Mouse (Mus musculus) midbrain, embryonic 10.5 days (tissue): Measurements from ENCODE around the gene Clip3. TPM values are rescaled to one million over a fixed set of nuclear protein-coding genes. Genes with fewer than 3 reads are reported as not detected.

Experiments
- DNase-seq: peaks from one replicate; pipeline ENCODE4 v3.0.0-alpha.2; 2017; ENCODE audit warnings: low spot score
- H3K27ac ChIP-seq: fragments of 300-500 bp; sonication (generic); replicated peaks from 2 replicates; pipeline ENCODE4 v1.5.1; 2016; ENCODE audit warnings: mild to moderate bottlenecking
- H3K27me3 ChIP-seq: fragments of 300-500 bp; sonication (generic); 2 replicates; pipeline ENCODE4 v1.6.1; 2016; ENCODE audit warnings: low read depth, mild to moderate bottlenecking; ENCODE audit not compliant: poor library complexity, severe bottlenecking
- H3K36me3 ChIP-seq: fragments of 300-500 bp; sonication (generic); 2 replicates; pipeline ENCODE4 v1.6.1; 2016; ENCODE audit warnings: mild to moderate bottlenecking, moderate library complexity
- H3K4me1 ChIP-seq: fragments of 300-500 bp; sonication (generic); 2 replicates; pipeline ENCODE4 v1.6.1; 2016
- H3K4me3 ChIP-seq: fragments of 300-500 bp; sonication (generic); 2 replicates; pipeline ENCODE4 v1.5.1; 2016; ENCODE audit warnings: mild to moderate bottlenecking, moderate library complexity
- H3K9me3 ChIP-seq: fragments of 300-500 bp; sonication (generic); replicated peaks from 2 replicates; pipeline ENCODE4 v1.6.1; 2016; ENCODE audit warnings: mild to moderate bottlenecking
- WGBS: fragments of 180-500 bp; shearing (Covaris S2); methylation state at CpG from one replicate; pipeline ENCODE4 v1.1.7; 2016; 5-methylcytosine and 5-hydroxymethylcytosine counted together
- polyA plus RNA-seq: library from polyadenylated mRNA; unstranded; fragments of >200 nt; fragmentation: Nextera tagmentation; extraction: Ambion mirVana; gene quantifications from 2 replicates; pipeline ENCODE4 v1.2.1, GENCODE M21; 2016

Clip3 gene
- polyA plus RNA-seq, 1 experiment from 2014 or later = 54.9 TPM

DNA sequence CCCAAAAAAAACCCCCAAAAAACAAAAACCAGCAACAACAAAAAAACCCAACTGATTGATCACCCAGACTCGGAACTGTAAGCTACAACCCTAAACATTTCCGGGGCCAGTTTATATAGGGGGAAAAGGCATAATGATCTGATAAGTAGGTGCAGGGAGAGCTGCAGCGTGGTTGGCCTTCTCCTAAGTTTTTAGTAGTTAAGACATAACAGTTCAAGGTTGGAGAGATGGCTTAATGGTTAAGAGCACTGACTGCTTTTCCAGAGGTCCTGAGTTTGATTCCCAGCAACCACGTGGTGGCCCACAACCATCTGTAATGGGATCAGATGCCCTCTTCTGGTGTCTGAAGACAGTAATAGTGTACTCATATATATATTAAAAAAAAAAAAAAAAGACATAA is 10.0 kb upstream of the Clip3 start:
- peaks cover 22% of the 10 kb centered on the region for H3K4me1 ChIP-seq
- no peaks in the 10 kb centered on the region for H3K9me3 ChIP-seq
- 89% methylated on average over 4 of the region's 4 CpGs for WGBS
- DNase-seq = no peak
- peak overlapping the region; percentile 80; the same call in 1 of the 2 replicates for H3K4me3 ChIP-seq
- no peaks in the 10 kb centered on the region for H3K36me3 ChIP-seq
- H3K27me3 ChIP-seq = no peaks in the 10 kb centered on the region
- H3K27ac ChIP-seq = no peak overlapping the region

DNA sequence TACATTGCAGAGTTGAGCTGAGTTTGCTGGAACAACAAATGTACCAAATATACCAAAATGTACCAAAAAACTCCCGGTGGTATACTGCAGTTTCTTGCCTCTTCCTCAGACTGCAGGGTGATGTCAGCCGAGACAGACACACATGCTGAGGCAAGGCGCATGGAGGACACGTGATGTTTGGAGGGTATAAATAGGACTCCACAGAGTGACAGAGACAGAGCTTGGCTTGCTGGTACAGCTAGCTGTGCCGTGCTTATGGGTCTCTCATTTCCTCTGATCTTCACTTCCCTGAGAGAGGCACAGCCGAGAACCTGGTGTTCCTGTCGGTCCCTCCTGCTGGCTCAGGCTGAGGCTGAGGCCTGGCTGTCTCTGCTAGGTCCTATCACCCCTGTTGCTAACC is 8.8 kb upstream of the Clip3 start:
- no peak overlapping the region for H3K4me3 ChIP-seq
- DNase-seq = no peak
- no peaks in the 10 kb centered on the region for H3K27me3 ChIP-seq
- WGBS = 81% methylated on average over 7 of the region's 7 CpGs
- H3K27ac ChIP-seq = no peak overlapping the region
- H3K4me1 ChIP-seq = peaks cover 26% of the 10 kb centered on the region
- no peaks in the 10 kb centered on the region for H3K36me3 ChIP-seq
- H3K9me3 ChIP-seq = no peaks in the 10 kb centered on the region

- 75% methylated on average over 8 of the region's 8 CpGs for WGBS
- no peak for DNase-seq
- Histone ChIP-seq H3K36me3 (no peaks in the 10 kb centered on the region), H3K4me3 (no peak overlapping the region), H3K27me3 (no peaks in the 10 kb centered on the region; the same call in 1 of the 2 replicates), H3K9me3 (no peaks in the 10 kb centered on the region), H3K27ac (no peak overlapping the region), H3K4me1 (peaks cover 25% of the 10 kb centered on the region)
Measured at GRCm38 (mm10) chr7:30286701-30287410, 4.7 kb upstream of the Clip3 start.

DNA sequence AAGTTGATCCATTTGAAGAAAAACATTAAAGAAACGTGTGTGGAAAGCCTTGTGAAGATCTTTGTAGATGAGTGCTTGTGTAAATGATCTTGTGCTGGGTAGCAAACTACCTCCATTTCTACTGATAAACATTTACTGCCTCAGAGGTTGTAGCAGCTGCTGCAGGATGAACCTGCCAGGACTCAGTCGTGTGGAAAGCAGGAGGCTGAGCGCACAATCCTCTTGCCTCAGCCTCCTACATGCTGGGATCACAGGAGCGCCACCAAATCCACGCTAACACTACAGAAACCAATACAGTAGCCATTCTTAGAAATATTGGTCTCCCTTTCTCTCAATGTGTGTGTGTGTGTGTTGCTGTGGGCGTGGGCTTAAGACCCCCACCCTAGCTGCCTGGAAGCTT is 3.5 kb upstream of the Clip3 start:
- H3K27ac ChIP-seq = no peak overlapping the region
- H3K4me3 ChIP-seq = no peak overlapping the region
- peaks cover 6% of the 10 kb centered on the region for H3K36me3 ChIP-seq
- WGBS = 74% methylated on average over 6 of the region's 6 CpGs
- no peak for DNase-seq
- peaks cover 36% of the 10 kb centered on the region for H3K4me1 ChIP-seq
- H3K9me3 ChIP-seq = no peaks in the 10 kb centered on the region
- no peaks in the 10 kb centered on the region; the same call in 1 of the 2 replicates for H3K27me3 ChIP-seq

GRCm38 (mm10) chr7:30289071-30289713 is 2.3 kb upstream of the Clip3 start:
- peaks cover 16% of the 10 kb centered on the region for H3K36me3 ChIP-seq
- 71% methylated on average over 7 of the region's 7 CpGs for WGBS
- no peak for DNase-seq
- H3K9me3 ChIP-seq = no peaks in the 10 kb centered on the region
- H3K27ac ChIP-seq = peak overlapping the region; percentile 24
- H3K27me3 ChIP-seq = no peaks in the 10 kb centered on the region; the same call in 1 of the 2 replicates
- peaks cover 45% of the 10 kb centered on the region for H3K4me1 ChIP-seq
- no peak overlapping the region for H3K4me3 ChIP-seq

GRCm38 (mm10) chr7:30289714-30290399 is 1.7 kb upstream of the Clip3 start:
- H3K27ac ChIP-seq = peak overlapping the region; percentile 24
- no peaks in the 10 kb centered on the region for H3K9me3 ChIP-seq
- WGBS = 61% methylated on average over 10 of the region's 10 CpGs
- H3K36me3 ChIP-seq = peaks cover 22% of the 10 kb centered on the region
- H3K27me3 ChIP-seq = no peaks in the 10 kb centered on the region; the same call in 1 of the 2 replicates
- peaks cover 47% of the 10 kb centered on the region for H3K4me1 ChIP-seq
- no peak overlapping the region for H3K4me3 ChIP-seq
- DNase-seq = peak; percentile 28

- Histone ChIP-seq H3K27me3 (no peaks in the 10 kb centered on the region; the same call in 1 of the 2 replicates), H3K36me3 (peaks cover 62% of the 10 kb centered on the region), H3K9me3 (no peaks in the 10 kb centered on the region), H3K4me1 (peaks cover 42% of the 10 kb centered on the region), H3K27ac (no peak overlapping the region), H3K4me3 (peak overlapping the region; percentile 7; the same call in 1 of the 2 replicates)
- no peak for DNase-seq
- WGBS = 87% methylated on average over 13 of the region's 13 CpGs
Measured at GRCm38 (mm10) chr7:30293795-30294194, 2.3 kb downstream of the Clip3 start.

DNA sequence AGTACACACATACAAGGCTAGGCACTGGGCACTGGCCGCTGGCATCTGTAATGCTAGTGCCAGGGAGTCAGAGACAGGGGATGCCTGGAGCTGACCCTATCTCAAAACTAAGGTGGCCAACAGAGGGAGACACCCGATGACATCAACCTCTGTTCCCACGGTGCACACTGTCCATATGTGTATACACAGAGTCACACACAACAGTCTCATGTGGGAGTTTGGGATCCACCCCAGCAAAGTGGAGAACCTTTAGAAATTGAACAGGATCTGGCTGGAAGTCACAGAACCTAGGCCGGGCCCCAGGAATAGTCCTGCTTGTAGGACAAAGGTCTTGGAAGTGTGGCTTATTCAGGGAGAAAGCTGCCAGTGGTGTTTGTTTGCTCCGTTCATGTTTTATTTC is 2.8 kb downstream of the Clip3 start:
- Histone ChIP-seq H3K36me3 (peaks cover 67% of the 10 kb centered on the region), H3K27ac (no peak overlapping the region), H3K4me3 (peak overlapping the region; percentile 7; the same call in 1 of the 2 replicates), H3K9me3 (no peaks in the 10 kb centered on the region), H3K27me3 (no peaks in the 10 kb centered on the region), H3K4me1 (peaks cover 39% of the 10 kb centered on the region)
- no peak for DNase-seq
- 94% methylated on average over 5 of the region's 5 CpGs for WGBS

DNA sequence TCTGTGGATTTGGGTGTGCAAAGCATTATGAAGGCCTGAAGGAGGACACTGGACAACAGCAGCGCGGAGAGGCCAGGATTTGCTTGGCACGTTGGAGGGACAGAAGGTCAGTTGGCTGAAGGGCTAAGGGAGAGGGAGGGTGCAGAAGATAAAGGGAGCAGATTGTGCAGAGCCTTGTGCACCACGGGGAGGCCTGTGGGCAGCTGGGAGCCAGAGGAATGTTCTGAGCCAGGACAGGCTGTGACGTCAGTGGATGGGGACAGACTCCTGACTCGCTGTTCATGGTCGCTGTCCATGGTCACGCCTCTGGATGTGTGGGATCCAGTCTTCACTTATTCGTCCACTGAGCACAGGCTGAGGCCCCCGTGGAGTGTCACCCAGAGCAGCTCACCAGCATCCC is 3.6 kb downstream of the Clip3 start:
- Histone ChIP-seq H3K27me3 (no peaks in the 10 kb centered on the region), H3K4me1 (peaks cover 31% of the 10 kb centered on the region), H3K36me3 (peaks cover 75% of the 10 kb centered on the region), H3K4me3 (no peak overlapping the region), H3K9me3 (no peaks in the 10 kb centered on the region), H3K27ac (no peak overlapping the region)
- 78% methylated on average over 10 of the region's 10 CpGs for WGBS
- no peak for DNase-seq

GRCm38 (mm10) chr7:30296816-30297215 is 5.3 kb downstream of the Clip3 start:
- no peak overlapping the region for H3K27ac ChIP-seq
- 93% methylated on average over 15 of the region's 15 CpGs for WGBS
- H3K36me3 ChIP-seq = peaks cover 89% of the 10 kb centered on the region
- H3K4me1 ChIP-seq = peaks cover 22% of the 10 kb centered on the region
- H3K4me3 ChIP-seq = no peak overlapping the region
- H3K27me3 ChIP-seq = no peaks in the 10 kb centered on the region
- no peaks in the 10 kb centered on the region for H3K9me3 ChIP-seq
- no peak for DNase-seq

DNA sequence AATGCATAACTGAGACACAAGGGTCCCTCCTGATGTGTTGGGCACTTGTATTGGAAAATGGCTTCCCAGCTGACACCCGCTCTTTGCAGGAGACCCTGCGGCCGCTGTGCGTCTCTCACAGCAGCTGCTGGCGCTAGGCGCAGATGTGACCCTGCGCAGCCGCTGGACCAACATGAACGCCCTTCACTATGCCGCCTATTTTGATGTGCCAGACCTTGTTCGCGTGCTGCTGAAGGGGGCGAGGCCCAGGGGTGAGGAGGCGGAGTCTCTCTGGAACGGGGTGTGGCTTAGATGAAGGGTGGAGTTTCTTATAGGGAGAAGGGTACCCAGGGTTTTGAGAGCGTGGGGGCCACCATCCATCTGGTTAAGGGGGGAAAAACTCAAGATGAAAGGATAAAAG is 5.7 kb downstream of the Clip3 start:
- no peak for DNase-seq
- no peak overlapping the region for H3K27ac ChIP-seq
- H3K4me1 ChIP-seq = peaks cover 18% of the 10 kb centered on the region
- 86% methylated on average over 16 of the region's 16 CpGs for whole genome bisulfite sequencing
- peaks cover 94% of the 10 kb centered on the region for H3K36me3 ChIP-seq
- H3K27me3 ChIP-seq = no peaks in the 10 kb centered on the region
- no peak overlapping the region for H3K4me3 ChIP-seq
- H3K9me3 ChIP-seq = no peaks in the 10 kb centered on the region

DNA sequence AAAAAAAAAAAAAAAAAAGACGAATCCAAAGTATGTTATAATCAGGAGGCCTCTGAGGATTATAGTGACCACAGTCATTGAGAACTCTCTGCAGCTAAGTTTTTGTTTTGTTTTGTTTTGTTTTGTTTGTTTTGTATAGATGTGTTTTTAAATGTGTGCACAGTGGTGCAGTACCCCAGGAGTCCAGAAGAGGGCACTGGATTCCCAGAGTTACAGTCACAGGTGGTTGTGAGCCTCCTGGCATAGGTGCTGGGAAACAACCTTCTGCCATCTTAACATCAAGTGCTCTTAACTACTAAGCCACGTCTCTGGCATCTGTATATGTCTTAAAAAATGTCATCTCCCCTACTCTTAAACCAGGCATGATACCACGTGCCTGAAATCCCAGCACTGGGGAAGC is 9.4 kb downstream of the Clip3 start:
- WGBS = 48% methylated on average over 3 of the region's 3 CpGs
- Histone ChIP-seq H3K4me3 (no peak overlapping the region), H3K36me3 (peaks cover 90% of the 10 kb centered on the region), H3K27me3 (no peaks in the 10 kb centered on the region), H3K27ac (no peak overlapping the region), H3K9me3 (no peaks in the 10 kb centered on the region), H3K4me1 (no peaks in the 10 kb centered on the region)
- DNase-seq = peak; percentile 37
